Mouse (Mus musculus): ENCODE measurements around the gene Bysl. TPM values are rescaled to one million over a fixed set of nuclear protein-coding genes. Genes with fewer than 3 reads are reported as not detected.

The Bysl gene
- polyA plus RNA-seq, 1 experiment from 2014 or later, result 7.7 TPM

DNA sequence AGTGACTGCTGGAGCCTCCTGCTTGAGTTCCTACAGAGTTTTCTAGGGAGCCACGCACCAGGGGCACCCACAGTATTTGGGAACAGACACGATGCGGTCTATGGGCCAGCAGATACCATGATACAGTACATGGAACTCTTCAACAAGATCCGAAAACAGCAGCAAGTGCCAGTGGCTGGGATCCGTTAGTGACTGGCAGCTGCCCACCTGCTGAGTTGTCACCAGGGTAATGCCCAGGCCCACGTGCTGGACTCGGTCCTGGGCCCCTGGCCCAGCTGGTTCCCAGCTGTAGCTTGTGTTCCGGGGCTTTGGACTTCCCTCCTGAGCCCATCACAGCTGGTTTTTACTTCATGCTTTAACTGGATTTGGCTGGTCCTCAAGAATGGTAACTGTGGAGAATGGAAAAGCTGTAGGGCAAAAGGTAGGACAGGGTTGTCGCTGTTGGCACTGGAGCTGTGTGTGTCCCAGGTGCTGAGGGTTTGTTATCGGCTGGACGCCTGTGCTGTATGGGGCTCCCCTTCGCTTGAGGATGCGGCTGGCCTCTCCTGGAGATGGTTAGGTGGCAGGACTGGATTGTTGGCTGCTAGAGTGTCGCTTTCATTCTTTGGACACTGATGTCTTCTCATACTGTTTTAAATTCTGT, 11.7 kb upstream of the Bysl start:
- Histone ChIP-seq H3K27me3 (replicated peaks; ENCODE audit: control insufficient read depth, insufficient read depth, low read length) (no peaks in the 10 kb centered on the region), H3K9me3 (ENCODE audit: control insufficient read depth) (no peaks in the 10 kb centered on the region), H3K4me2 (replicated peaks; ENCODE audit: low read depth) (no peak overlapping the region), H3K27ac (ENCODE audit: low read depth, low read length) (no peak overlapping the region), H3K4me3 (ENCODE audit: low read depth, low read length) (no peak overlapping the region), H3K9ac (ENCODE audit: low read depth, low read length) (no peak overlapping the region), H3K4me1 (replicated peaks; ENCODE audit: control insufficient read depth, insufficient read depth, low read length) (no peaks in the 10 kb centered on the region), H3K36me3 (ENCODE audit: control insufficient read depth, insufficient read depth) (peaks cover 64% of the 10 kb centered on the region)
- no peak for ATAC-seq
- TF ChIP-seq CTCF (IDR thresholded peaks at IDR 0.05; ENCODE audit: low read depth), result no peak
- 94% methylated on average over 14 of the region's 14 CpGs for WGBS

DNA sequence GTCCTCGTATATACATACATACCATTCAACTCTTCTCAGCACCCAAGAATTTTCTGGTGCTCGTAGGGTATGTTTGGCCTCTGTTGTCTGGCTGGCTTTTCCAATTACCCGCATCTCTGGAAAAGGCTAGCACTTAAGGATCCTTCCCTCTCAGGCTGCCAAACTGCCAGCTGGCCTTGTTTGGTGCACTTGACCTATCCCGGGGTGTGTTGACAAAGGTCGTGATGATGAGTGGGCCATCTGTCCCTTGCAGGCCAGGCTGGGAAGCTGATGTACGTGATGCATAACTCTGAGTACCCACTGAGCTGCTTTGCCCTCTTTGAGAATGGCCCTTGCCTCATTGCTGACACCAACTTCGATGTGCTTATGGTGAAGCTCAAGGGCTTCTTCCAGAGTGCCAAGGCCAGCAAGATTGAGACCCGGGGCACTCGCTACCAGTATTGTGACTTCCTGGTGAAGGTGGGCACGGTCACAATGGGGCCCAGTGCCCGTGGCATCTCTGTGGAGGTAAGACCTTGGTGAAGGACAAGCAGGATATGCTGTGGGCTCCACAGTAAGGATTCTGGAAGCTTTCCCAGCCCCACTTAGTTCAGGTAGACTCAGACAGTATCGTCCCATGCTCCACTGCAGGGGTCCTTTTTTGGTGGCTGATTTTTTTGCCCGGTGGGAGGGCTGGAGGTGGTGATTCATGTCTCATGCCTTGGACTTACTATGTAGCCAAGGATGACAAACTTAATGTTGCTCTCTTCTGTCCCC, 7.4 kb upstream of the Bysl start:
- Histone ChIP-seq H3K27me3 (replicated peaks; ENCODE audit: control insufficient read depth, insufficient read depth, low read length) (no peaks in the 10 kb centered on the region), H3K9ac (ENCODE audit: low read depth, low read length) (no peak overlapping the region), H3K27ac (ENCODE audit: low read depth, low read length) (no peak overlapping the region), H3K4me2 (replicated peaks; ENCODE audit: low read depth) (no peak overlapping the region), H3K4me1 (replicated peaks; ENCODE audit: control insufficient read depth, insufficient read depth, low read length) (no peaks in the 10 kb centered on the region), H3K9me3 (ENCODE audit: control insufficient read depth) (no peaks in the 10 kb centered on the region), H3K4me3 (ENCODE audit: low read depth, low read length) (no peak overlapping the region), H3K36me3 (ENCODE audit: control insufficient read depth, insufficient read depth) (peaks cover 68% of the 10 kb centered on the region)
- ATAC-seq, result no peak
- WGBS, result 85% methylated on average over 13 of the region's 13 CpGs
- no peak for TF ChIP-seq CTCF (IDR thresholded peaks at IDR 0.05; ENCODE audit: low read depth)

DNA sequence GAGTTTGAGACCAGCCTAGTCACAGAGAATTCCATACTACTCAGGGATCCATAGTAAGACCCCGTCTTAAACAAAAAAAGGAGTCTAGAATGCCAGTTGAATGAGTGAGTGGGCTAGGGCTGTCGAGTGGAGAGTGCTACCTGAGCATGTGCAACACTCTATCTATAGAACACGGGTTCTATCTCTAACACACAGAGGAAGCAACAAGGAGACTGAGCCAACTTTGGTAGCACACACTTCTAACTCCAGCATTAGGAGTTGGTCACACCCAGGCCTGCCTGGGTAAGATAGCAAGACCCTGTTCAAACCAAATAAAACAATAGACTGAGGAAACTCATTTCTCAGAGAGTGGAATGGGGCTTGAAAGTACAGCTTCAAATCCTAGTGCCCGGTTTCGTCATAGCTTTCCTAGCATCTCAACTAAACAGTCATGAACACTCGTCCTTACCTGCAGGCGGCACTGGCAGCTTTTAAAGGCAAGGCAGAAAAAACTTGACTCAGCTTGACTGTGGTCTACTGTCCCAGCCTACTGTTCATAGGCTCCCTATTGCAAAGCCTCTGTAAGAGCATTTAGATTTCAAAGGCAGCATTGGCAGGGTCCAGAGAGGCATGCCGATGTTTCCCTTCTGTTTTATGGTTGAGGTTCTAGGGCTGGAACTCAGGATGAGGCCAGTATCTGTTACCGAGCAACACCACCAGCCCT, 6.5 kb upstream of the Bysl start:
- 90% methylated on average over 9 of the region's 9 CpGs for WGBS
- ATAC-seq, result no peak

DNA sequence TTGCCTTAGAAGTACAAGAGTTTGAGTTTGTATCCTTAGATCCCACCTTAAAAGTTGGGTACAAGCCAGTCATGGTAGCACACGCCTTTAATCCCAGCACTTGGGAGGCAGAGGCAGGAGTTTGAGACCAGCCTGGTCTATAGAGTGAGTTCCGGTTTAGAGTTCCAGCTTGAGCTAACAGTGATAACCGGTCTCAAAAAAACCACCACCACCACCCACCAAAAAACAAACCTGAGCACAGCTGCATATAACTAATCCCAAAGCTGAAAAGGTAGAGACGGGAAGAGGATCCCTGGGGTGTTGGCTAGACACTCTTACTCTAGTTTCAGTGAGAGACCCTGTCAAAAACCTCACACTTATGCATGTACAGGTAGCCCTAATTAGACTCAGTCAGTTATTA, 5.4 kb upstream of the Bysl start:
- no peak for ATAC-seq
- Histone ChIP-seq H3K36me3 (ENCODE audit: control insufficient read depth, insufficient read depth) (peaks cover 48% of the 10 kb centered on the region), H3K9me3 (ENCODE audit: control insufficient read depth) (no peaks in the 10 kb centered on the region), H3K27me3 (replicated peaks; ENCODE audit: control insufficient read depth, insufficient read depth, low read length) (no peaks in the 10 kb centered on the region), H3K4me3 (ENCODE audit: low read depth, low read length) (no peak overlapping the region), H3K9ac (ENCODE audit: low read depth, low read length) (no peak overlapping the region), H3K27ac (ENCODE audit: low read depth, low read length) (no peak overlapping the region), H3K4me1 (replicated peaks; ENCODE audit: control insufficient read depth, insufficient read depth, low read length) (peaks cover 6% of the 10 kb centered on the region; the same call in 1 of the 2 replicates), H3K4me2 (replicated peaks; ENCODE audit: low read depth) (no peak overlapping the region)
- TF ChIP-seq CTCF (IDR thresholded peaks at IDR 0.05; ENCODE audit: low read depth), result no peak
- WGBS, result 96% methylated on average over 4 of the region's 4 CpGs

More for the DNA sequence above, 6.5 kb upstream of the Bysl start:
- H3K27me3 ChIP-seq (replicated peaks; ENCODE audit: control insufficient read depth, insufficient read depth, low read length), result no peaks in the 10 kb centered on the region
- no peak overlapping the region for H3K27ac ChIP-seq (ENCODE audit: low read depth, low read length)
- peaks cover 58% of the 10 kb centered on the region for H3K36me3 ChIP-seq (ENCODE audit: control insufficient read depth, insufficient read depth)
- H3K4me3 ChIP-seq (ENCODE audit: low read depth, low read length), result no peak overlapping the region
- no peaks in the 10 kb centered on the region for H3K9me3 ChIP-seq (ENCODE audit: control insufficient read depth)
- no peak for TF ChIP-seq CTCF (IDR thresholded peaks at IDR 0.05; ENCODE audit: low read depth)
- H3K4me1 ChIP-seq (replicated peaks; ENCODE audit: control insufficient read depth, insufficient read depth, low read length), result 0 out of 2 replicates have a peak, but pooled peaks cover under 1% of the 10 kb centered on the region
- H3K4me2 ChIP-seq (replicated peaks; ENCODE audit: low read depth), result no peak overlapping the region
- no peak overlapping the region for H3K9ac ChIP-seq (ENCODE audit: low read depth, low read length)

DNA sequence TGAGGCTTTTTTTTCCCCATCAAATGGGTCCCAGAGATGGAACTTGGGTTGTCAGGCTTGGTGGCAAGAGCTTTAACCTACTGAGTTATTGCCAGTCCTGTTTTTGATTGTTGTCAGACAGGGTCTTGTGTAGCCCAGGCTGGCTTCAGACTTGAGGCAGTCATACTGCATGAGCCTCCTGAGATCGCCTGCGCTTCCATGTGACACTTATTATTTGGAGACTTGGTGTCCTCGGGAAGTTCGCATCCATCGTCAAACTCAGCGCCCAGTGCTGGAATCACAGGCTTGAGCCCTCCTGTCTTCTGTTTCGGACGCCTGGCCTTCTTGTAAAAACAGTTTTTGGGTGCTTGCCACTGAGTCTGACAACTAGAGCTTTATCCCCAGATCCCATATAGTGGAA, 4.8 kb upstream of the Bysl start:
- H3K36me3 ChIP-seq (ENCODE audit: control insufficient read depth, insufficient read depth), result peaks cover 43% of the 10 kb centered on the region
- no peaks in the 10 kb centered on the region for H3K9me3 ChIP-seq (ENCODE audit: control insufficient read depth)
- H3K4me3 ChIP-seq (ENCODE audit: low read depth, low read length), result no peak overlapping the region
- no peak overlapping the region for H3K9ac ChIP-seq (ENCODE audit: low read depth, low read length)
- H3K4me2 ChIP-seq (replicated peaks; ENCODE audit: low read depth), result no peak overlapping the region
- no peak overlapping the region for H3K27ac ChIP-seq (ENCODE audit: low read depth, low read length)
- TF ChIP-seq CTCF (IDR thresholded peaks at IDR 0.05; ENCODE audit: low read depth), result no peak
- peaks cover 6% of the 10 kb centered on the region; the same call in 1 of the 2 replicates for H3K4me1 ChIP-seq (replicated peaks; ENCODE audit: control insufficient read depth, insufficient read depth, low read length)
- ATAC-seq, result no peak
- H3K27me3 ChIP-seq (replicated peaks; ENCODE audit: control insufficient read depth, insufficient read depth, low read length), result no peaks in the 10 kb centered on the region
- WGBS, result 95% methylated on average over 8 of the region's 8 CpGs

DNA sequence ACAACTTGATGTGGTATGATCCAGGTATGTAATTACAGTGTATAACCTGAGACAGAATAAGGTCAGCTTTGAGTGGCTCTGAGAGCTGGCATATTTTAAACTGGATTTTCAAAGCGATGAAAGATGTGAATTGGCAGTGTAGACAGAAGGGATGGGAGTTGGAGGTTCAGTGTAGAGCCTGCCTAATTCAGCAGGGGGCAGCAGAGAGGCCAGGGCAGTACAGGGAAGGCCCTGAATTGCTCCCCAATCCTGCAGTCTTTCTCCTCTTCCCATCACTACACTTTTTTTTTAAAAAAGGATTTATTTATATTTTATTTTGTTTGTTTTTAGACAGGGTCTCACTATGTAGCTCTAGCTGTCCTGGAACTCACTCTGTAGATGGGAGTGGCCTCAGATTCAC, 2.7 kb upstream of the Bysl start:
- Histone ChIP-seq H3K27ac (ENCODE audit: low read depth, low read length) (no peak overlapping the region), H3K9ac (ENCODE audit: low read depth, low read length) (no peak overlapping the region), H3K4me3 (ENCODE audit: low read depth, low read length) (no peak overlapping the region), H3K27me3 (replicated peaks; ENCODE audit: control insufficient read depth, insufficient read depth, low read length) (no peaks in the 10 kb centered on the region), H3K9me3 (ENCODE audit: control insufficient read depth) (no peaks in the 10 kb centered on the region), H3K36me3 (ENCODE audit: control insufficient read depth, insufficient read depth) (peaks cover 27% of the 10 kb centered on the region), H3K4me2 (replicated peaks; ENCODE audit: low read depth) (no peak overlapping the region; the same call in 1 of the 2 replicates), H3K4me1 (replicated peaks; ENCODE audit: control insufficient read depth, insufficient read depth, low read length) (peaks cover 6% of the 10 kb centered on the region; the same call in 1 of the 2 replicates)
- 85% methylated on average over 1 of the region's 1 CpGs for WGBS
- ATAC-seq, result no peak
- peak; percentile 80 for TF ChIP-seq CTCF (IDR thresholded peaks at IDR 0.05; ENCODE audit: low read depth)
